Mouse (Mus musculus) cortical plate, adult 2 months (tissue): ENCODE data around the gene Elmsan1.

Experiments used
- CTCF ChIP-seq: fragments of 200-500 bp; IDR thresholded peaks from 2 replicates; pipeline ENCODE4 v1.5.1; 2011; ENCODE audit warnings: mild to moderate bottlenecking, control low read depth, low read length; ENCODE audit not compliant: insufficient read depth; ENCODE audit errors: extremely low read depth
- POLR2A ChIP-seq: fragments of 200-500 bp; IDR thresholded peaks from 2 replicates; pipeline ENCODE4 v1.6.1; 2011; ENCODE audit warnings: mild to moderate bottlenecking, low read length, control low read depth; ENCODE audit not compliant: insufficient read depth; ENCODE audit errors: extremely low read depth

DNA sequence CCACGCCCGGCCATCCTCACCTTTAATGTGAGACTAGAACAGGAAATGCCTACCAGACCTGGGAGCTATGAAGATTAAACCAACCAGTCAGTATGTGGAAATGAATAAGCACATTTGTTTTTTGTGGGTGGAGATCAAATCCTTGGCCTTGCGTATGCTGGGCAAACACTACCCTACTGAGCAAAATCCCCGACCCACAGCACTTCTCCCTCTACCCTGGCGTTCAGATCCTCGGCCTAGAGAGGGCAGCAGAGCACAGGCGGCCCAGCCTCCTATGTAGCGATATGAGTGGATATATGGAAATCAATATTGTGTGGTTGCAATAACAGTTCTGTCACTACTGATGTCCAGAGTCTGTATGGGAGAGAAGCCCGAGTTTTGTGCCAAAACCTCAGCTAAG is 55.5 kb downstream of the Elmsan1 start:
- TF ChIP-seq CTCF (peak; percentile 55), POLR2A (no peak)
